Mouse (Mus musculus) midbrain, embryonic 16.5 days (tissue): Measurements from ENCODE around the gene Enho. TPM values are rescaled to one million over a fixed set of nuclear protein-coding genes. Genes with fewer than 3 reads are reported as not detected.

Source experiments
- ATAC-seq: fragments of 200-750 bp; cut with Nextera tagmentation; 2 replicates; pipeline ENCODE4 v1.8.0; 2017; ENCODE audit warnings: moderate TSS enrichment
- H3K27ac ChIP-seq: fragments of 300-500 bp; sonication (generic); 2 replicates; pipeline ENCODE4 v1.5.1; 2014; ENCODE audit warnings: mild to moderate bottlenecking, low read length, mixed read lengths
- H3K27me3 ChIP-seq: fragments of 300-500 bp; sonication (generic); 2 replicates; pipeline ENCODE4 v1.6.1; 2014; ENCODE audit warnings: low read depth, low read length, mixed read lengths; ENCODE audit not compliant: control insufficient read depth, insufficient read depth
- H3K36me3 ChIP-seq: fragments of 300-500 bp; sonication (generic); 2 replicates; pipeline ENCODE4 v1.6.1; 2014; ENCODE audit warnings: mild to moderate bottlenecking, low read length, moderate library complexity, mixed read lengths; ENCODE audit not compliant: control insufficient read depth, insufficient read depth
- H3K4me1 ChIP-seq: fragments of 300-500 bp; sonication (generic); 2 replicates; pipeline ENCODE4 v1.6.1; 2014; ENCODE audit warnings: mild to moderate bottlenecking, low read length, mixed read lengths; ENCODE audit not compliant: control insufficient read depth, insufficient read depth
- H3K4me2 ChIP-seq: fragments of 300-500 bp; sonication (generic); 2 replicates; pipeline ENCODE4 v1.6.1; 2014; ENCODE audit warnings: mild to moderate bottlenecking, low read length, mixed read lengths
- H3K4me3 ChIP-seq: fragments of 300-500 bp; sonication (generic); 2 replicates; pipeline ENCODE4 v1.5.1; 2014; ENCODE audit warnings: low read depth, mild to moderate bottlenecking, low read length, moderate library complexity, mixed read lengths
- H3K9ac ChIP-seq: fragments of 300-500 bp; sonication (generic); 2 replicates; pipeline ENCODE4 v1.6.1; 2014; ENCODE audit warnings: low read depth, low read length, mixed read lengths
- H3K9me3 ChIP-seq: fragments of 300-500 bp; sonication (generic); replicated peaks from 2 replicates; pipeline ENCODE4 v1.6.1; 2014; ENCODE audit warnings: mild to moderate bottlenecking, low read length, mixed read lengths; ENCODE audit not compliant: control insufficient read depth, poor library complexity, severe bottlenecking
- WGBS: fragments of 180-500 bp; shearing (Covaris S2); extraction: QIAGEN DNeasy Blood & Tissue Kit; methylation state at CpG from one replicate; pipeline ENCODE4 v1.1.7; 2014; 5-methylcytosine and 5-hydroxymethylcytosine counted together
- polyA plus RNA-seq: library from polyadenylated mRNA; unstranded; fragments of >200 nt; fragmentation: Nextera tagmentation; extraction: Ambion mirVana; gene quantifications from 2 replicates; pipeline ENCODE4 v1.2.1, GENCODE M21; 2015

The Enho gene
- polyA plus RNA-seq, 1 experiment from 2014 or later, result 120 TPM

- 33% methylated on average over 6 of the region's 6 CpGs for WGBS
- no peak overlapping the region for H3K9ac ChIP-seq
- peaks cover 9% of the 10 kb centered on the region for H3K4me1 ChIP-seq
- H3K9me3 ChIP-seq, result no peaks in the 10 kb centered on the region
- H3K36me3 ChIP-seq, result no peaks in the 10 kb centered on the region
- H3K27me3 ChIP-seq, result no peaks in the 10 kb centered on the region; the same call in none of the 2 replicates
- H3K4me3 ChIP-seq, result no peak overlapping the region
- H3K4me2 ChIP-seq, result no peak overlapping the region
- no peak for ATAC-seq
- no peak overlapping the region for H3K27ac ChIP-seq
These were observed 29.5 kb downstream of the Enho start for GRCm38 (mm10) chr4:41610594-41610980.

- Histone ChIP-seq H3K4me3 (no peak overlapping the region), H3K27me3 (no peaks in the 10 kb centered on the region; the same call in 1 of the 2 replicates), H3K36me3 (no peaks in the 10 kb centered on the region), H3K27ac (no peak overlapping the region), H3K9me3 (no peaks in the 10 kb centered on the region), H3K9ac (no peak overlapping the region), H3K4me2 (no peak overlapping the region), H3K4me1 (peaks cover 13% of the 10 kb centered on the region)
- ATAC-seq, result no peak
- 79% methylated on average over 10 of the region's 10 CpGs for WGBS
These were observed 30.2 kb downstream of the Enho start for GRCm38 (mm10) chr4:41609681-41610593.

- Histone ChIP-seq H3K4me2 (no peak overlapping the region), H3K9ac (no peak overlapping the region), H3K4me3 (no peak overlapping the region), H3K27me3 (no peaks in the 10 kb centered on the region; the same call in 1 of the 2 replicates), H3K27ac (no peak overlapping the region), H3K9me3 (no peaks in the 10 kb centered on the region), H3K4me1 (peaks cover 9% of the 10 kb centered on the region), H3K36me3 (no peaks in the 10 kb centered on the region)
- ATAC-seq, result no peak
- WGBS, result 61% methylated on average over 4 of the region's 4 CpGs
These were observed 33.3 kb downstream of the Enho start for GRCm38 (mm10) chr4:41606784-41607183.

- Histone ChIP-seq H3K27me3 (no peaks in the 10 kb centered on the region), H3K4me1 (peaks cover 9% of the 10 kb centered on the region; the same call in 1 of the 2 replicates), H3K4me2 (no peak overlapping the region), H3K4me3 (no peak overlapping the region), H3K27ac (no peak overlapping the region; the same call in 1 of the 2 replicates), H3K9me3 (no peaks in the 10 kb centered on the region), H3K36me3 (no peaks in the 10 kb centered on the region), H3K9ac (no peak overlapping the region)
- WGBS, result 18% methylated on average over 8 of the region's 8 CpGs
- ATAC-seq, result peak; percentile 83
These were observed 35.4 kb downstream of the Enho start for GRCm38 (mm10) chr4:41604476-41605396.

- no peaks in the 10 kb centered on the region for H3K36me3 ChIP-seq
- H3K4me1 ChIP-seq, result peaks cover 9% of the 10 kb centered on the region; the same call in 1 of the 2 replicates
- H3K4me3 ChIP-seq, result no peak overlapping the region
- no peaks in the 10 kb centered on the region for H3K27me3 ChIP-seq
- 27% methylated on average over 4 of the region's 4 CpGs for WGBS
- no peak overlapping the region for H3K4me2 ChIP-seq
- no peak overlapping the region for H3K9ac ChIP-seq
- H3K9me3 ChIP-seq, result no peaks in the 10 kb centered on the region
- no peak overlapping the region for H3K27ac ChIP-seq
- ATAC-seq, result no peak
These were observed 37.3 kb downstream of the Enho start for GRCm38 (mm10) chr4:41602818-41603217.

Other genes starting within 250 kb of the Enho start
- gene Kif24, start 175.4 kb downstream of the Enho start, polyA plus RNA-seq, result 2.5 and 3.0 TPM in 2 replicates
- 70.6 and 80.8 TPM in 2 replicates for gene Nudt2, start 175.2 kb downstream of the Enho start, polyA plus RNA-seq
- 7.4 and 11.6 TPM in 2 replicates for gene AI464131, start 137.2 kb downstream of the Enho start, polyA plus RNA-seq
- gene 1110017D15Rik, start 123.0 kb downstream of the Enho start, polyA plus RNA-seq, result 15.1 and 18.5 TPM in 2 replicates
- gene Fam219a, start 70.8 kb downstream of the Enho start, polyA plus RNA-seq, result 16.4 and 21.7 TPM in 2 replicates
- 1.4 and 2.6 TPM in 2 replicates for gene Dnaic1, start 70.5 kb downstream of the Enho start, polyA plus RNA-seq
- 28.1 and 28.3 TPM in 2 replicates for gene Cntfr, start 56.8 kb upstream of the Enho start, polyA plus RNA-seq
- gene Il11ra1, start 59.7 kb upstream of the Enho start, polyA plus RNA-seq, result 31.5 and 36.3 TPM in 2 replicates
- 52.3 and 52.4 TPM in 2 replicates for gene Rpp25l, start 73.2 kb upstream of the Enho start, polyA plus RNA-seq
- gene Dctn3, start 82.8 kb upstream of the Enho start, polyA plus RNA-seq, result 295 and 313 TPM in 2 replicates
- 0.58 and 1.2 TPM in 2 replicates for gene Arid3c, start 90.8 kb upstream of the Enho start, polyA plus RNA-seq
- 52.5 and 58.9 TPM in 2 replicates for gene Galt, start 114.9 kb upstream of the Enho start, polyA plus RNA-seq
- gene Sigmar1, start 115.8 kb upstream of the Enho start, polyA plus RNA-seq, result 57.3 and 65.1 TPM in 2 replicates
- 290 and 302 TPM in 2 replicates for gene Ccl27a, start 133.9 kb upstream of the Enho start, polyA plus RNA-seq